Mouse (Mus musculus) heart, postnatal 4 days (tissue): ENCODE results near the gene Cdc14b. TPM values are rescaled to one million over a fixed set of nuclear protein-coding genes. Genes with fewer than 3 reads are reported as not detected.

Experiments
- DNase-seq: peaks from one replicate; pipeline ENCODE4 v3.0.0; 2021
- total RNA-seq, 2 experiments: library from RNA; stranded (reverse); gene quantifications; 2 replicates each; pipeline ENCODE4 v1.2.3; 2021

Gene Cdc14b
- total RNA-seq, 2 experiments from 2014 or later: 10.8 to 11.4 TPM

- no peak for DNase-seq
Observed at GRCm38 (mm10) chr13:64235777-64236176, 39.3 kb downstream of the Cdc14b start.

GRCm38 (mm10) chr13:64235062-64235715, 39.9 kb downstream of the Cdc14b start:
- no peak for DNase-seq

DNA sequence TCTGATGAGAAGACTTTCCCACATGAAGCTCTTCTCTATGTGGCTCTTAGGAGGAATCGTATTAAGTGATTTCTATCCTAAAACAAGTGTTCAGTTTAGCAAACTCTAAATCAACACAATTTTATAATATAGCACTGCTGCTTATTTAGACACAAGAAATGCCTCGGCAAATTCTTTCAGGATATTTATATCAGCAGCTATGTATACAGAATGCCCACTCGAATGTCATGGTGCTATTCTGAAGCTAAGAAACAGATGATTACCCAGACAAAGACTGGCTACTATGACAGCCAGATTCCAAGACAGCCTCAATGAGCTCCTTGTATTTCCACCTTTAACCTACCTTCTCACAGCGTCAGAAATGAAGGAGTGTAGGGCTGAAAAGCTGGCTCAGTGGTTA, 42.0 kb downstream of the Cdc14b start:
- DNase-seq: no peak

GRCm38 (mm10) chr13:64226725-64227124, 48.4 kb downstream of the Cdc14b start:
- DNase-seq: no peak

DNA sequence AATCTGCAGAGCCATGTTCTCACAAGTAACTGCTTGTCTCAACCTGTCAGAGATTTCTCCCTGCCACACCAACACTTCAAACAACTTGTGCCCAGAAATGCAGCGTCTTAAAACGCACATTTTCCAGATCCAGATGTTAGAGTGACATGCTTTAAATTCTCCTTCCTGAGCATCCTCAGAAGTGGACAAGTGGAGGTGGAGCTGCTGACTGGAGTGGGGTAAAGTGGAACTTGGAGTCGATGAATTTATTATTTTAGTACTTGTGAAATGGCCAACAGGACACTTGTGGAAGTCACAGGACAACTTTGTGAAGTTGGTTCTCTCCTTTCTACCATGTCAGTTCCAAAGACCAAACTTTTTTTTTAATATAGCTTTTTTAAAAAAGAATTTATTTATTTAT, 49.4 kb downstream of the Cdc14b start:
- DNase-seq: no peak

DNA sequence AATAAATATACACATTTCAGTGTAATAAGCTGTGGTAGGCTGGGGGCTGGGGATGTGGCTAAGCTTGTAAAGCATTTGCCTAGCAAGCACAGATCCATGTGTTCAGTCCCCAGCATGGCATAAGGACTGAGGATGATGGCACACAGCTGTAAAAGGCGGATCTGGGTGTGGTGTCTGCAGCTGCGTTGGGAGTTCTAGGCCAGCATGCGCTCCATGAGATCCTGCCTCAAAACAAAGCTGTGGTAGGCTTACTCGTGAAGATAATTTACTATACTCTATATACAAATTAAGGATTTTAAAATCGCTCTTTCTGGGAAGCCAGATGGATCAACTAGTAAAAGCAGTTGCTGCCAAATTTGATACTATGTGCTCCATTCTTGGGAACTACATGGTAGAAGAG, 60.2 kb downstream of the Cdc14b start:
- no peak for DNase-seq

- DNase-seq: no peak
Observed at GRCm38 (mm10) chr13:64211995-64212603, 63.0 kb downstream of the Cdc14b start.

DNA sequence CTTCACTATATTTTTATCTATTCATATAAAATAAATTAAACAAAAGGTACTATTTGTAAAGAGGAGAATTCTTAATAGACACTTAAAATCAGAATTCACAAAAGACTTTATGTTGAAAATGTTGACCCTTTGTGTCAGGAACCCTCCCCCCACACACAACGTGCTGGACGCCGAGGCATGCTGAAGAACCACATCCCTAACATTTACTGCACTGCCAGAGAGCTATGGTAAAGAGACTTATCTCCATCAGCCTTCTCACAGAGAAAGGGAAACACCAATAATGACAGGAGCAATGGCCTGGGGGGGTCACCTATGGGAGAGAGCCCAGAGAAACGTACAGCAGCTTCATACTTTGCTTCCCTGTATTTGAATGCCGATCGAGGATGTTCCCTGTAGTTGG, 66.9 kb downstream of the Cdc14b start:
- no peak for DNase-seq

DNA sequence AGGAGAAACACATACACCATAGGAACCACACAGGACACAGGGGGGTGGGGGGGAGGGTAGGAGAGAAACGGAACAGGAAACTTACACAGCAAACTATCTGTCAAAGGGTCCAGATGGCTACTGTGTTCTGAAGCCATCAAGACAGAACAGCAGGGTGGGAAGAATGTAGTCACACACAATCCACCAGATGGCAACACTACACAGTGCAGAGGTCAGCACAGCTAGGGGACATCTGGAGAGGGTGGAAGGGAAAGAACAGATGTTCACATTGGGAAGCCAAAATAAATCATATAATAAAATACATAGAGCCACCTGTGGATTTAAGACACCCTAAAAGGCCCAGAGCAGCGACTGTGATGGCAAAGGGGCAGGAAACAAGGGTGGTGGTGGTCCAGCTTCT, 69.9 kb downstream of the Cdc14b start:
- DNase-seq: peak; percentile 41

GRCm38 (mm10) chr13:64204726-64205125, 70.4 kb downstream of the Cdc14b start:
- DNase-seq: peak; percentile 43

DNA sequence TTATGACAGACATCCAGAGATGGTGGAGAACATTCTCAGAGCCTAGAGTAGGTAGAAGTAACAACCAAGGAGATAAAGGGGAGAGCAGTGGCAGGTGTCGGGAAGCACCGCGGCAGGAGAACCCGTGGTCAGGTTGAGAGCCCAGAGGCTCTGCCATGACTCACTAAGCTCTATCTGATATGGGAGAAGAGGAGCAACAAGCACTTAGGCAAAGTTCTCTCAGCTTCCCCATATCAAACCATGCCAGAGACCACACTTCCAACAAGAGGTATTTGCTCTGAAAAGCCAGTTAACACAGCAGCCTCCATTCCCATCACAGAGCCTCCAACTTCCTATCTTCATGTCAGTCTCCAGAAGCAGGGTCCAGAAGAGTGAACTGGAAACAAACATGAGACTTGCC, 74.2 kb downstream of the Cdc14b start:
- no peak for DNase-seq

DNA sequence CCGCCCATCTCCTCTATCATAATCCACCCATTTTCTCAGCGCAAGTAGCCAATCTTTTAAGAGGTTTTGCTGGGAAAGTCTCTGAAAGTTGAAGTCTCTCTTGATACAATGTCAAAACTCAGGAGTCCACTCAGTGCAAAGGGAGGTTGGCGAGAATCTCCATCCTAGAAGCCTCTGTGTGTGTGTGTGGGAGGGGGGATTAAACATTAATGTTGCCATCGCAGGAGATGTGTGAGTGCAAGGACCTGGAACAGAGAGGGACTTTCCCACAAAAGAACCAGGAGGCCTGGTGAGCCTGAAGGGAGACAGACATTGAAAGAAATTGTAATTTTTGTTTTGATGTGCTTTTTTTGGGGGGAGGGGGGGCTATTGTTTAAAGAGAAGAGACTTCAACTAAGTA, 76.8 kb downstream of the Cdc14b start:
- DNase-seq: no peak

GRCm38 (mm10) chr13:64197899-64198298, 77.2 kb downstream of the Cdc14b start:
- DNase-seq: no peak

- peak; percentile 54 for DNase-seq
Observed at GRCm38 (mm10) chr13:64187065-64187464, 88.0 kb downstream of the Cdc14b start.

DNA sequence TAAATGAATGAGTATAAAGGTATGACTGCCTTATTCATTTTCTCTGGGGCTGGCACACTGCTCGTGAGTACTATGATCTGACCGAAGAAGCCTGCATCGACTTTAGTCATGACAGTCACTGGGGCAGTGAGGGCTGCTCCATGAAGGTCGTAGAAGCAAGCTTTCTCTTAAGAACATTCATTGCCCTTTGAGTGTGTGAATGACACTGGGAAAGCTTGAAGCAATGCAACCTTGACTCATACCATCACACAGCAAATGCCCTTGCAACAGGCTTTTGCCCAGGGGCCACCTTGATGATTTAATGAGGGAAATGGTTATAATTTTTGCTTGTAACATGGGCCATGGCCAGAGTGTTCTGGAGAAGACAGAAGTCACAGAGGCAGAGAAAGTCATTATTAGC, 88.6 kb downstream of the Cdc14b start:
- DNase-seq: no peak

DNA sequence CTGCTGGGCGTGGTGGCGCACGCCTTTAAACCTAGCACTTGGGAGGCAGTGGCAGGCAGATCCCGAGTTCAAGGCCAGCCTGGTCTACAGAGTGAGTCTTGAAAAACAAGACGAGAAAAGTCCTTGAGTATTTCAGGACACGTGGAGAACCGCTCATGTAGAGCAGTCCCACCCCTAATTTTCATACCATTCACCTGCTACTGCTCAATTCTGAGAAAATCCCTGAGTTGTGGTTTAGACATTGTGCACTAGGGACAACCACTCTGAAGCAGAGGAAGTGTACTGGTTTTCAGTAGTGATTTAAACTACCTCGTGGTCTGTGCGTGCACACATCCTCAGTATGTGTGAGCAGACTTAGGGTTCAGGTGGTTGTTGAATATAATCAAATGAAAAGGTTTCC, 89.5 kb downstream of the Cdc14b start:
- no peak for DNase-seq

- DNase-seq: no peak
Observed at GRCm38 (mm10) chr13:64185176-64185575, 89.9 kb downstream of the Cdc14b start.

DNA sequence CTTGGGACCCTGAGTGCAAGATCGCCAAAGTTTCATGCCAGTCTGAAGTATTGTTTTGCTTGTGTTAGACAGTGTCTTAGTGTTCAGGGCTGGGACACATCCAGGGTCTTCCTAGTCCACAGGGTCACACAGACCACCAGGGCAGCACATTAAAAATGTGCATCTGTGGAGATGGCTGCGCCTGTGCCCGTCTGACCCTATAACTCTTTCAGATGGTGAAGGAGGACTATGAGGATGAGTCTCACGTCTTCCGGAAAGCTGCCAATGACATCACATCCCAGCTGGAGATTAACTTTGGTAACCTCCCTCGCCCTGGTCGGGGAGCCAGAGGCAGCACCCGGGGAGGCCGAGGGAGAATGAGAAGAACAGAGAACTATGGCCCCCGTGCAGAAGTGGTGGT, 90.7 kb downstream of the Cdc14b start:
- DNase-seq: no peak

GRCm38 (mm10) chr13:64183583-64183982, 91.5 kb downstream of the Cdc14b start:
- no peak for DNase-seq

DNA sequence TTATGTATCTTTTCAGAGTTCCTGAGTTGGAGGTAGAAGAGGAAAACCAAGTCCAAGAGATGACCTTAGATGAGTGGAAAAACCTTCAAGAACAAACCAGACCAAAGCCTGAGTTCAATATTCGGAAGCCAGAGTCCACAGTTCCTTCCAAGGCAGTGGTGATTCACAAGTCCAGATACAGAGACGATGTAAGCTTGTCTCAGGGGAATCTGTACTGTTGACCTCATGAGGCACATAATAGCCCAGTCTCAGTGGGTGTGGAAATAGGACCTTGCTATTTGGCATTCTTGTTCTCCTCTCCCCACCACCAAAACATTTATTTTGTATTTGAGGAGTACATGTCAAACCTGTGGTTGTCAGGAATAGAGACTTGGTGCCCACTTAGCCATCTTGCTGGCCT, 93.0 kb downstream of the Cdc14b start:
- no peak for DNase-seq

GRCm38 (mm10) chr13:64180888-64181287, 94.2 kb downstream of the Cdc14b start:
- peak; percentile 75 for DNase-seq

DNA sequence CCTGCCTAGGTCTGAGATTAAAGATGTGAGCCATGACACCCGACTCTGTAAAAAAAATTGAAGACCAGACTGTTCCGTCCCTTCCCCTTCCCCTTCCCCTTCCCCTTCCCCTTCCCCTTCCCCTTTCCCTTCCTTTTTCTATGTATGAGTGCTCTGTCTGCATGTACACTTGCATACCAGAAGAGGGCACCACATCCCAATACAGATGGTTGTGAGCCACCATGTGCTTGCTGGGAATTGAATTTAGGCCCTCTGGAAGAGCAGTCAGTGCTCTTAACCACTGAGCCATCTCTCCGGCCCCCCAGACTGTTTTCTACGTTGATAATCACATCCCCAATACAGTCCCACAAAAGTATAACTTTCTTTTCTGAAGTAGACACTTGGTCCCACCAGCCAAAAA, 94.8 kb downstream of the Cdc14b start:
- no peak for DNase-seq

DNA sequence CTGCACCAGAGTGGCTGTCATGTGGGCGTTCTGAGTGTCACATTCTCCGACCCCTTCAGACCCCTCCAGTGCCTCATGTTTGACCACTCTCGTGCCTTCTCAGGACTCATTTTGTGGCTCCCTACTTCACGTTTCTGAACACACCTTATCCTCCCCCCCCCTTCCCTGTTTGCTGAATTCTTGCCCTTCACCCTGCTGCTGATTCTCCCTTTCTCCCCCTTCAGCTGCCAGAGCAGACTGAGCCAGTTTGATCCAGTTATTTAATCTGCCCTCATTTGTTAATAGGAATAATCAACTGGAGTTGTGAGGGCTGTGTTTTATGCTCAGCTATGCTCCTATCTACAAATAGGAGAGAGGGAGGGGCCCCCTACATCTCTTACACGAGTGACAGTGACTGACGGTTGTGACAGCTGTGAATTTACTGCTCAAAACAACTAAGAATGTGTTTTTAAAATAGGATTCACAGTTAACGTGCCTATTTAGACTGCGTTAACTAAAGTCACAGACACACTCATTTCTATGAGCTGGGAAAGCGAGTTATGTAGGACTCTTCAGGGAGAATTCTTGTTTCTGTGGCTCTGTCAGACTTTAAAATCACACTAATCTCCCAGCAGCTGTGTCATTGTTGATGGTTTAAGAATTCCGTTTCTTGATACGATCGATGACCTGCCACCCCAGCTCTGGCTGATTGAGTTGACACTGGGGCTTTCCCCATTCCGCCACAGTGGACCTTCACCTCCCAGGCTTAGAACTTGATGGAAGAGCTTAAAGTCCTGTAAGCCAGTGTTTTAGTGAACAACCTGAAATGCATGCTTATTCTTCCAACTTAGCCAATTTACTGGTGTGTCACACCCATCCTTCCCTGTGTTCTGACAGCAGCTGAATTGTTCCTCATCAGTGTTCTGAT, 96.1 kb downstream of the Cdc14b start:
- DNase-seq: no peak

- no peak for DNase-seq
Observed at GRCm38 (mm10) chr13:64178000-64178399, 97.1 kb downstream of the Cdc14b start.
